Mouse (Mus musculus) lung, adult 2 months (tissue): Measurements from ENCODE around the gene Pdzph1.

ENCODE experiments used
- CTCF ChIP-seq: fragments of 200-500 bp; IDR thresholded peaks from 2 replicates; pipeline ENCODE4 v1.5.1; 2011; ENCODE audit warnings: mild to moderate bottlenecking, low read length, control low read depth; ENCODE audit not compliant: insufficient read depth
- POLR2A ChIP-seq: fragments of 200-500 bp; IDR thresholded peaks from 2 replicates; pipeline ENCODE4 v1.6.1; 2011; ENCODE audit warnings: low read depth, mild to moderate bottlenecking, control low read depth, low read length, borderline replicate concordance; ENCODE audit errors: extremely low read depth

- TF ChIP-seq CTCF (no peak), POLR2A (no peak)
Measured at GRCm38 (mm10) chr17:58943015-58943822, 48.0 kb downstream of the Pdzph1 start.
